Mouse (Mus musculus): ENCODE results near the gene Ergic1.

Ergic1 gene

GRCm38 (mm10) chr17:26601514-26601913 lies 40.2 kb downstream of the Ergic1 start:
- DNase-seq: no peak

GRCm38 (mm10) chr17:26601926-26602325 lies 40.6 kb downstream of the Ergic1 start:
- no peak for DNase-seq

- DNase-seq: peak; percentile 65 to 78
Measured at GRCm38 (mm10) chr17:26602371-26602885, 41.1 kb downstream of the Ergic1 start.

GRCm38 (mm10) chr17:26603311-26603710 lies 42.0 kb downstream of the Ergic1 start:
- DNase-seq: no peak

- DNase-seq: no peak
Measured at GRCm38 (mm10) chr17:26605636-26606035, 44.3 kb downstream of the Ergic1 start.

- DNase-seq: no peak
Measured at GRCm38 (mm10) chr17:26606516-26606915, 45.2 kb downstream of the Ergic1 start.

- no peak for DNase-seq
Measured at GRCm38 (mm10) chr17:26608348-26608747, 47.1 kb downstream of the Ergic1 start.

- DNase-seq: no peak
Measured at GRCm38 (mm10) chr17:26608877-26609276, 47.6 kb downstream of the Ergic1 start.

GRCm38 (mm10) chr17:26609820-26610219 lies 48.5 kb downstream of the Ergic1 start:
- DNase-seq: no peak

- no peak for DNase-seq
Measured at GRCm38 (mm10) chr17:26611328-26611727, 50.0 kb downstream of the Ergic1 start.

GRCm38 (mm10) chr17:26611918-26612317 lies 50.6 kb downstream of the Ergic1 start:
- no peak for DNase-seq

- DNase-seq: no peak
Measured at GRCm38 (mm10) chr17:26614286-26614685, 53.0 kb downstream of the Ergic1 start.

- DNase-seq: no peak
Measured at GRCm38 (mm10) chr17:26614708-26615486, 53.6 kb downstream of the Ergic1 start.

GRCm38 (mm10) chr17:26616696-26617095 lies 55.4 kb downstream of the Ergic1 start:
- DNase-seq: peak; percentile 41 to 72

- no peak for DNase-seq
Measured at GRCm38 (mm10) chr17:26618498-26618897, 57.2 kb downstream of the Ergic1 start.

- DNase-seq: no peak
Measured at GRCm38 (mm10) chr17:26619577-26619976, 58.3 kb downstream of the Ergic1 start.

- no peak for DNase-seq
Measured at GRCm38 (mm10) chr17:26620292-26620691, 59.0 kb downstream of the Ergic1 start.

- DNase-seq: peak; percentile 73 to 85
Measured at GRCm38 (mm10) chr17:26620786-26621766, 59.8 kb downstream of the Ergic1 start.

- no peak for DNase-seq
Measured at GRCm38 (mm10) chr17:26621912-26622311, 60.6 kb downstream of the Ergic1 start.

GRCm38 (mm10) chr17:26623991-26624390 lies 62.7 kb downstream of the Ergic1 start:
- DNase-seq: no peak

GRCm38 (mm10) chr17:26624999-26625398 lies 63.7 kb downstream of the Ergic1 start:
- DNase-seq: no peak

GRCm38 (mm10) chr17:26625521-26626010 lies 64.3 kb downstream of the Ergic1 start:
- no peak for DNase-seq

- no peak for DNase-seq
Measured at GRCm38 (mm10) chr17:26628479-26628878, 67.2 kb downstream of the Ergic1 start.
